Mouse (Mus musculus): ENCODE data around the gene Fkbp2.
A peak's percentile ranks its signal among the peaks of the same experiment; 100 is the strongest.

Fkbp2 gene

GRCm38 (mm10) chr19:6940396-6941351 is 39.6 kb downstream of the Fkbp2 start:
- no peak for DNase-seq (ENCODE audit: low read depth, low spot score)

GRCm38 (mm10) chr19:6939106-6940002 is 40.9 kb downstream of the Fkbp2 start:
- DNase-seq (ENCODE audit: low read depth, low spot score): no peak

GRCm38 (mm10) chr19:6937541-6938465 is 42.5 kb downstream of the Fkbp2 start:
- no peak for DNase-seq (ENCODE audit: low read depth, low spot score)

GRCm38 (mm10) chr19:6936299-6936698 is 44.0 kb downstream of the Fkbp2 start:
- peak; percentile 70 for DNase-seq (ENCODE audit: low read depth, low spot score)

- no peak for DNase-seq (ENCODE audit: low read depth, low spot score)
Measured at GRCm38 (mm10) chr19:6934195-6934977, 45.9 kb downstream of the Fkbp2 start, which contains the start of gene Kcnk4. Gene Kcnk4, minus strand, starts transcription at chr19:6934515.

- no peak for DNase-seq (ENCODE audit: low read depth, low spot score)
Measured at GRCm38 (mm10) chr19:6933436-6934194, 46.7 kb downstream of the Fkbp2 start.

GRCm38 (mm10) chr19:6933102-6933435 is 47.2 kb downstream of the Fkbp2 start:
- DNase-seq (ENCODE audit: low read depth, low spot score): no peak

- no peak for DNase-seq (ENCODE audit: low read depth, low spot score)
Measured at GRCm38 (mm10) chr19:6932018-6932417, 48.3 kb downstream of the Fkbp2 start.

GRCm38 (mm10) chr19:6931002-6931401 is 49.3 kb downstream of the Fkbp2 start:
- no peak for DNase-seq (ENCODE audit: low read depth, low spot score)

GRCm38 (mm10) chr19:6928080-6928479 is 52.2 kb downstream of the Fkbp2 start:
- no peak for DNase-seq (ENCODE audit: low read depth, low spot score)
